Mouse (Mus musculus) neural tube, embryonic 13.5 days (tissue): Measurements from ENCODE around the gene Cd59a. TPM values are rescaled to one million over a fixed set of nuclear protein-coding genes. Genes with fewer than 3 reads are reported as not detected.
"Not testable (repeated sequence)": the region's sequence is repeated elsewhere in the genome, so short reads cannot be mapped to it uniquely, and the experiment has no call there.

Experiments
- ATAC-seq: fragments of 200-750 bp; cut with Nextera tagmentation; 2 replicates; pipeline ENCODE4 v1.8.0; 2017; ENCODE audit warnings: low read depth, mild to moderate bottlenecking, moderate TSS enrichment, moderate library complexity
- H3K27ac ChIP-seq: fragments of 300-500 bp; sonication (generic); replicated peaks from 2 replicates; pipeline ENCODE4 v1.5.1; 2015; ENCODE audit warnings: moderate library complexity, mild to moderate bottlenecking, inconsistent platforms
- H3K27me3 ChIP-seq: fragments of 300-500 bp; sonication (generic); 2 replicates; pipeline ENCODE4 v1.6.1; 2015; ENCODE audit warnings: mild to moderate bottlenecking, inconsistent platforms
- H3K36me3 ChIP-seq: fragments of 300-500 bp; sonication (generic); 2 replicates; pipeline ENCODE4 v1.6.1; 2015; ENCODE audit warnings: mild to moderate bottlenecking, inconsistent platforms
- H3K4me1 ChIP-seq: fragments of 300-500 bp; sonication (generic); replicated peaks from 2 replicates; pipeline ENCODE4 v1.6.1; 2015; ENCODE audit warnings: inconsistent platforms
- H3K4me2 ChIP-seq: fragments of 300-500 bp; sonication (generic); 2 replicates; pipeline ENCODE4 v1.6.1; 2015; ENCODE audit warnings: inconsistent platforms, mild to moderate bottlenecking, moderate library complexity
- H3K4me3 ChIP-seq: fragments of 300-500 bp; sonication (generic); 2 replicates; pipeline ENCODE4 v1.5.1; 2015; ENCODE audit warnings: mild to moderate bottlenecking, inconsistent platforms
- H3K9ac ChIP-seq: fragments of 300-500 bp; sonication (generic); 2 replicates; pipeline ENCODE4 v1.6.1; 2015; ENCODE audit warnings: moderate library complexity, mild to moderate bottlenecking, inconsistent platforms
- H3K9me3 ChIP-seq: fragments of 300-500 bp; sonication (generic); 2 replicates; pipeline ENCODE4 v1.6.1; 2016; ENCODE audit warnings: inconsistent platforms
- WGBS: fragments of 180-500 bp; shearing (Covaris S2); methylation state at CpG from one replicate; pipeline ENCODE4 v1.1.7; 2015; 5-methylcytosine and 5-hydroxymethylcytosine counted together
- polyA plus RNA-seq: library from polyadenylated mRNA; unstranded; fragments of >200 nt; fragmentation: Nextera tagmentation; extraction: Ambion mirVana; gene quantifications from 2 replicates; pipeline ENCODE4 v1.2.1, GENCODE M21; 2015

Cd59a gene
- 15.8 and 25.4 TPM in 2 replicates for polyA plus RNA-seq

- H3K9me3 ChIP-seq: no peaks in the 10 kb centered on the region
- no peaks in the 10 kb centered on the region for H3K36me3 ChIP-seq
- peak within 1 kb of the TSS; percentile 67 for H3K9ac ChIP-seq
- H3K4me2 ChIP-seq: peak within 1 kb of the TSS; percentile 63
- WGBS: 3% methylated on average over 15 of the region's 15 CpGs
- peaks cover 10% of the 10 kb centered on the region for H3K4me1 ChIP-seq
- peak; percentile 92 for ATAC-seq
- peak within 1 kb of the TSS; percentile 67 for H3K27ac ChIP-seq
- peak within 1 kb of the TSS; percentile 43 for H3K4me3 ChIP-seq
- no peaks in the 10 kb centered on the region for H3K27me3 ChIP-seq
Observed at GRCm38 (mm10) chr2:104095741-104096213, at the start of gene Cd59a. Cd59a (plus strand) TSS chr2:104095801.

GRCm38 (mm10) chr2:104058381-104058780, 37.2 kb upstream of the Cd59a start:
- Histone ChIP-seq H3K9me3 (no peaks in the 10 kb centered on the region), H3K27me3 (no peaks in the 10 kb centered on the region), H3K4me3 (no peak overlapping the region), H3K4me1 (no peaks in the 10 kb centered on the region), H3K27ac (no peak overlapping the region), H3K9ac (no peak overlapping the region), H3K4me2 (no peak overlapping the region), H3K36me3 (peaks cover 60% of the 10 kb centered on the region)
- no peak for ATAC-seq
- 82% methylated on average over 1 of the region's 1 CpGs for WGBS

GRCm38 (mm10) chr2:104058954-104059353, 36.6 kb upstream of the Cd59a start:
- Histone ChIP-seq H3K9ac (no peak overlapping the region), H3K9me3 (no peaks in the 10 kb centered on the region), H3K4me1 (no peaks in the 10 kb centered on the region), H3K36me3 (peaks cover 54% of the 10 kb centered on the region), H3K27ac (no peak overlapping the region), H3K4me2 (no peak overlapping the region), H3K4me3 (no peak overlapping the region), H3K27me3 (no peaks in the 10 kb centered on the region)
- 92% methylated on average over 4 of the region's 4 CpGs for WGBS
- no peak for ATAC-seq

GRCm38 (mm10) chr2:104059786-104060185, 35.8 kb upstream of the Cd59a start:
- Histone ChIP-seq H3K4me2 (no peak overlapping the region), H3K9me3 (no peaks in the 10 kb centered on the region), H3K4me1 (no peaks in the 10 kb centered on the region), H3K9ac (no peak overlapping the region), H3K36me3 (peaks cover 46% of the 10 kb centered on the region), H3K4me3 (no peak overlapping the region), H3K27ac (no peak overlapping the region), H3K27me3 (no peaks in the 10 kb centered on the region)
- no peak for ATAC-seq
- 77% methylated on average over 10 of the region's 10 CpGs for WGBS

- H3K27me3 ChIP-seq: no peaks in the 10 kb centered on the region
- ATAC-seq: no peak
- H3K4me3 ChIP-seq: no peak overlapping the region
- no peak overlapping the region for H3K9ac ChIP-seq
- WGBS: 97% methylated on average over 6 of the region's 6 CpGs
- no peaks in the 10 kb centered on the region for H3K9me3 ChIP-seq
- no peaks in the 10 kb centered on the region for H3K4me1 ChIP-seq
- no peak overlapping the region for H3K27ac ChIP-seq
- peaks cover 38% of the 10 kb centered on the region for H3K36me3 ChIP-seq
- H3K4me2 ChIP-seq: no peak overlapping the region
Observed at GRCm38 (mm10) chr2:104060996-104061395, 34.6 kb upstream of the Cd59a start.

GRCm38 (mm10) chr2:104062665-104063064, 32.9 kb upstream of the Cd59a start:
- no peak for ATAC-seq

GRCm38 (mm10) chr2:104064152-104064551, 31.4 kb upstream of the Cd59a start:
- Histone ChIP-seq H3K9ac (no peak overlapping the region), H3K9me3 (no peaks in the 10 kb centered on the region), H3K27me3 (no peaks in the 10 kb centered on the region), H3K27ac (no peak overlapping the region), H3K36me3 (peaks cover 30% of the 10 kb centered on the region), H3K4me2 (no peak overlapping the region), H3K4me3 (no peak overlapping the region), H3K4me1 (no peaks in the 10 kb centered on the region)
- no peak for ATAC-seq
- WGBS: 93% methylated on average over 2 of the region's 2 CpGs

More at GRCm38 (mm10) chr2:104062665-104063064, 32.9 kb upstream of the Cd59a start:
- peaks cover 38% of the 10 kb centered on the region for H3K36me3 ChIP-seq
- no peaks in the 10 kb centered on the region for H3K4me1 ChIP-seq
- no peaks in the 10 kb centered on the region for H3K27me3 ChIP-seq
- no peak overlapping the region for H3K9ac ChIP-seq
- no peak overlapping the region for H3K27ac ChIP-seq
- no peaks in the 10 kb centered on the region for H3K9me3 ChIP-seq
- no peak overlapping the region for H3K4me3 ChIP-seq
- H3K4me2 ChIP-seq: no peak overlapping the region

GRCm38 (mm10) chr2:104065526-104065925, 30.1 kb upstream of the Cd59a start, which contains the start of gene Gm10912:
Gm10912 (plus strand) TSS chr2:104065826.
- not testable (repeated sequence) for H3K27ac ChIP-seq, H3K4me1 ChIP-seq, H3K9ac ChIP-seq, ATAC-seq, H3K4me3 ChIP-seq, H3K4me2 ChIP-seq, H3K9me3 ChIP-seq, H3K27me3 ChIP-seq
- peaks cover 21% of the 10 kb centered on the region for H3K36me3 ChIP-seq
- 85% methylated on average over 6 of the region's 6 CpGs for WGBS

GRCm38 (mm10) chr2:104068450-104068849, 27.2 kb upstream of the Cd59a start, which contains the start of gene Gm10799:
Gm10799 (minus strand) TSS chr2:104068550.
- H3K4me3 ChIP-seq: not testable (repeated sequence)

GRCm38 (mm10) chr2:104069704-104070185, 25.9 kb upstream of the Cd59a start, which contains the start of gene Cd59b:
Cd59b (plus strand) TSS chr2:104069849.
- H3K36me3 ChIP-seq: no peaks in the 10 kb centered on the region
- H3K4me2 ChIP-seq: peak within 1 kb of the TSS; percentile 60
- peak within 1 kb of the TSS; percentile 63 for H3K9ac ChIP-seq
- WGBS: 5% methylated on average over 13 of the region's 13 CpGs
- 0 out of 2 replicates have a peak, but pooled peaks cover 4% of the 10 kb centered on the region for H3K9me3 ChIP-seq
- H3K4me1 ChIP-seq: peaks cover 8% of the 10 kb centered on the region
- peak within 1 kb of the TSS; percentile 37 for H3K4me3 ChIP-seq
- no peak within 1 kb of the TSS for H3K27ac ChIP-seq
- peak; percentile 82 for ATAC-seq
- H3K27me3 ChIP-seq: no peaks in the 10 kb centered on the region

More at GRCm38 (mm10) chr2:104068450-104068849, 27.2 kb upstream of the Cd59a start, which contains the start of gene Gm10799:
- H3K27me3 ChIP-seq, H3K36me3 ChIP-seq, H3K27ac ChIP-seq, H3K9ac ChIP-seq, H3K9me3 ChIP-seq, H3K4me1 ChIP-seq, H3K4me2 ChIP-seq, ATAC-seq: not testable (repeated sequence)
- 80% methylated on average over 7 of the region's 7 CpGs for WGBS

GRCm38 (mm10) chr2:104078285-104078684, 17.3 kb upstream of the Cd59a start:
- not testable (repeated sequence) for H3K27ac ChIP-seq, ATAC-seq, H3K27me3 ChIP-seq, H3K9me3 ChIP-seq, H3K4me2 ChIP-seq, H3K4me3 ChIP-seq, H3K9ac ChIP-seq, H3K36me3 ChIP-seq, H3K4me1 ChIP-seq
- WGBS: 76% methylated on average over 5 of the region's 5 CpGs

- H3K9me3 ChIP-seq, H3K36me3 ChIP-seq, H3K4me2 ChIP-seq, H3K27me3 ChIP-seq, H3K4me3 ChIP-seq, H3K9ac ChIP-seq, H3K4me1 ChIP-seq, H3K27ac ChIP-seq, ATAC-seq: not testable (repeated sequence)
- no CpG with 5 or more reads among the region's 1 CpGs for WGBS
Observed at GRCm38 (mm10) chr2:104081436-104082050, 14.1 kb upstream of the Cd59a start.
